Mouse (Mus musculus): ENCODE data around the gene Ubl3.

DNA sequence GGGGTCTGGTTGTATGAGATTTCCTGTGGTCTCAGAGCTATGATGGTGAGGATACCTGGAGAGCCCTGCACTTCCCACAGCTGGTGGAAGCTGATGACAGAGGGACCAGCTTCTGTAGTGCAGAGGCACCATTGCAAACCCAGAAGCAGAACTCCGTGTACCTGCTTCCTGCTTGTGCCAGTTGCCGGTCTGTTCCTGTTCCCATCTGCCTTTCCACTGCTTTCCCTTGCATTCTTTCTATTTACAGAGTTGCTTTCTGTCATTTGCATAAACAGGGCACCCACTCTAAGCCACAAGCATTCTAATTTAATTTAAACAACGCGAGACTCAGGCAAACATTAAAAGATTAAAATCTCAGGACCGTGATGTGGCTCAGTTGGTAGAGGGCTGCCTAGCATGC is 53.0 kb downstream of the Ubl3 start:
- TF ChIP-seq MAFK (IDR thresholded peaks at IDR 0.05; ENCODE audit: insufficient read depth, low read depth, low read length) = no peak
- TF ChIP-seq ZNF384 (IDR thresholded peaks at IDR 0.05; ENCODE audit: low read depth, low read length) = no peak

Data from ES-E14 (cell line).